Mouse (Mus musculus) right cerebral cortex, adult 18-20 months (tissue): ENCODE measurements at regions not wholly inside any gene's neighbourhood (a gene's known extent, or its start where the extent isn't known, plus 50 kb on each side); places are given as distances from the start of the nearest gene placed in this dataset.

Source experiments
- DNase-seq: peaks from one replicate; pipeline ENCODE4 v3.0.0; 2022; ENCODE audit warnings: mixed read lengths

DNA sequence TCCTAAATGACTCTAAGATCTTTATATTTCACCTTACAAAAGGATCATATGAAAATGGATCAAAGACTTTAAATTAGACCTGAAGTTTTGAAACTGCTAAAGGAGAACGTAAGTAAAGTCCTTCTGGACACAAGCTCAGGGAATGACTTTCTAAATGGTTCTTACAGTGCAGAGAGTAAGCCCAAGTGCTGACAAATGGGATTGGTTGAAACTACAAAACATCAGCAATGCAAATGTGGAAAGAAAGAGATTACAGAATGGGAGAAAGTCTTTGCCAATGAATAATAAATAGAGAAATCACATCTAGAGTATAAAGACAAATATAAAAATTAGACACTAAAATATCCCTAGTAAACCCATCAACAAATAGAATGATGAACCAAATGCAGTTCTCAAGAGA lies 263.9 kb downstream of the Atp10a start:
- DNase-seq, result no peak

DNA sequence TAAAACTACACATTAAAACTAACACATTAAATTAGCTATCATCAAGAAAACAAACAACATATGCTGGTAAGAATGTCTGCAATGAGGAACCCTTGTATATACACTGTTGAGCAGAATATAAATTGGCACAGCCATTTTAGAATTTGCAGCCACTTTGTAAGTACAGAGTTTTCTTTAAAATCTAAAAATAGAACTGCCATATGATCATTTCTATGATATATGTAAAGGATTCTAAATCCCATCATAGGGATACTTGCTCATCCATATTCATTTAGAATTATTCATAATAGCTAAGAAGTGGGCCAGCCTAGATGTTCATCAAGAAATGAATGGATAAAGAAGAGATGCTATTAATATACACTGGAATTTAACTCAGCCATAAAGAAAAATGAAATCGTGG lies 264.3 kb downstream of the Atp10a start:
- DNase-seq, result no peak

DNA sequence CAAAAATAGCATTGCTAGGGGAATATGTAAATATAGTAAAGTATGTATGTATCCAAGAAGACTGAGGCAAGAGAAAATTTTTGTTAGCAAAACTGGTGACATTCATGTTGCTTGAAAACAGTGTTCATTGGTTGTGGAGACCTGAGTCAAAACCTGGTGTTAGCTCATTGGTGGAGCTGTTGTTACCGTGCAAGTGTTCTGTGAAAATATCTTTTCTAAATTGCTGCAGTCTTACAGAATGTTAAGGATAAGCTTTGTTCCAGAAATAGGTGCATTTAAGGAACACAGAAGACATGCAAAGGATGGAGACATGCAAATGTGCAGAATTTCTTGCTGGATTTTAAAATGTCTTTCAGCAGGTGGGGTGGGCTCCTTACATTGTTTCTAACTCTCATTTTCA lies 269.0 kb downstream of the Atp10a start:
- DNase-seq, result no peak

DNA sequence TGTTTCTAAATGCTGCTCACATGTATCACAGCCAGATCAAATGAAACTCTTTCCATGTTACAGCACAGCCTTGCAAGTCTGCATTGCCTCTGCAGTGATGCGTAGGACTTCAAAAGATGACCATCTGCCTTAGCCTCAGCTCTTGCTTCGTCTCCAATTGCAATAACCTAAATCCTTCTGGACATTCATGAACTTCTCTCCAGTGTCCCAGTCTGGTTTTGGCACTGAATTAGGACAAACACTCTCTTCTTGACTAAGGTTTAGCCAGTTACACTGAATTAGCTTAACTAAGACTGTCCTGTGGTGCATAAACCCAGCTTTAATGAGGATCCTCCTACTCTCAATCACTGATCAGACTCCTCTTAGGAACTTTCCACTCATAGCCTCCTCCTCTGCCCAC lies 269.4 kb downstream of the Atp10a start:
- peak; percentile 23 for DNase-seq

DNA sequence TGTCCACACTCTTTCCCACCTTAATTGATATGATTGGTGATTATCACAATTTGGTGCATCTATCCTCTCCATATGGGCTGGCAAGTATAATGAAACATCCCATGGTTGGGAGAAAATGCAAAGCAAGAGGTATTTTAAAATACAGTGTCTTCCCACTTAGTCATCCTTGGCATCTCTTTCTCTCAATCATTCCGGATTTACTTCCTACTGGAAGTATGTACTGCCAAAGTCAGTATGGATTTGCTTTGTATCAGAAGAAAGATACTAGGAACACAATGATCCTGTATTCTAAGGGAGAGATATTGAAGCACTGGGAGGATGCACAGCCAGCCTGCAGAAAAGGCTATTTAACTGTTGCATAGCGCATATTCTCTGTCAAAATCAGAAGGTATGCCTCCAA lies 271.1 kb upstream of the Ube3a start:
- DNase-seq, result no peak

DNA sequence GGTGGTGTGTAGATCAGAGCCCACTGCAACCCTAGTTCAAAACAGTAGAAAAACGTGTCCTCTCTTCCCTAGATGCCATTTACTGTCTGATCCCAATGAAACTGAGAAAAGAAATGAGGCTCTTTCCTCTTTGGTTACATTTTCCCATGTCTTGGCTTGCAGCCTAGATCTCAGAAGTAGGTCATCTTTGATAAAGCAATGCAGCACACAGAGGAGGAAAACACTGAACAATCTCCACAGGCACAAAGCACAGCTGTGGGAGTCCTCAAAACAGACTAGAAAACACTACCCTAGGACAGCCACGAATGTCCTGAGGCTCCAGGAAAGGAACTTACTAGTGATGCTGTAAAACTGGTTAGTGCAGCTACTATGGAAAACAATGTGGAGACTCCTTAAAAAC lies 221.4 kb upstream of the Ube3a start:
- peak; percentile 59 for DNase-seq

DNA sequence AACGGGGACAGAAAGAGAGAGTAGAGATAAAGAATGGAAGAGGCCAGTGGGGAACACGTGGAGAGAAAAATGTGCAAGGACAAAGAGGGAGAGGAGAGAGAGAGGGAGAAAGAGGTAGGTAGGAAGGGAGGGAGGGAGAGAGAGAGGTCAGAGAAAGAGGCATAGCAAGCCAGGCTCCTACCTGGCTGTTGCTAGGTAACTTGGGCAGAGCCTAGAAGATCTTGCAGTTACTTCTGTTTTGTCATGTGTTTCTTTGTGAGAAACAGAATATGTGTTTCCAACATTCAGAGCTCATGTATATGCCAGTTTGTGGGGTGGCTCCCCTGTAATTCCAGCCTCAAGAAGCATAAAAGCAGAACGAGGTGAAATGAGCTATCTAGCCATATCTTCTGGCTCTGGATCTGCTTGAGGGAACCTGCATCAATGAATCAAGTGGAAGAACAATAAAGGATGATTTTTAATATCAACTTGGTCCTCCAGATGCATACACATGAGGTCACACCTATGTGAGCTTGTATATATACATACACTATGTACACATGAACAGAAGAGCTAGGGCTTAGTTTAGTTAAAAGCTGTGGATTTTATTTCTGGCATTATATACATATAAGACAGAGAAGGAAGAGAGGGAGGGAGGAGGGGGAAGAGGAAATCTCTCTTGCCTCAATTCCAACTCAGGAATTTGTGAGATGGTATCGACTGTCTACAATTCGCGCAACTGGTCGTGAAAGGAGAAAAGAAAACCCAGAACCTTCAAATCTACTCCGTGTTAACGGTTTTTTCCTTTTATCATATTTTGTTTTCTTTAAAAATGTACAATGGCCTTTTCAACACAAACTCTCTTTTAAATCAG lies 214.9 kb upstream of the Ube3a start:
- no peak for DNase-seq

DNA sequence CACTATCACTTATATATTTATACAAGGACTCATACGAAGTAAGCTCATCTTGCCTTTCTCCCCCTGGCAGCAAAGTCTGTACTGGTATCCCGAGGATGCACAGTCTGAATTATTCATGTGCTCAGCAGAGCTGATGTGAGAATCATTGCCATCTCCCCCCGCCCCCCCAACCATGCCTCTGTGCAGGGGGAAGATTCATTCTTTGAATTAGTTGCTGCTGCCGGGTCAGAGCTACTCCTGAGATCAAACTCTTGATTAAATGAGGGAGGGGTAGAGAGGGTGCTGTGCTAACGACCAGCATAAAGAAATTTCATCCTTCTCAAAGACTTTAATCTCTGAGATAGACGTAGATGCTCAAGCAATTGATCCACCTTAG lies 214.3 kb upstream of the Ube3a start:
- no peak for DNase-seq

DNA sequence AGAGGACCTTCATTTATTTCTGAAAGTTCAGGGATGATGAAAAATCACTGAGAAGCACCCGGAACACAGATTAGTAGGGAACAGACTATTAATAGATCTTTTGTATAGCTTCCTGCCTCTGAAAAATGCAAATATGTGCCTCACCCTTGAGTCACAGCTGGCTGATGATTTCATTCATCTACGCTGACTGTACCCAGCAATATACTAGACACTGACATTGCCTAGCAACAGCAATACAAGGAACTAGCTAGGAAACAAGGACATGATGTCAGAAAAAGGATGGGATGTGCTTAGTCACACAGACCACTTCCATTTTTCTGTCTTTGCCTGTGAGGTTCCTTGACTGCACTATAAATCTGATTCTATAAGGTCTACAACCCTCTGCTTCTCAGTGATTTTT lies 201.1 kb upstream of the Ube3a start:
- peak; percentile 35 for DNase-seq
